9 mouse cellular contexts compared by ENCODE assay signal in genomic region chr5:71095180-71095579, GRCm38 (mm10). TPM values are rescaled to one million over a fixed set of nuclear protein-coding genes. Genes with fewer than 3 reads are reported as not detected.
A peak's percentile ranks its signal among the peaks of the same experiment; 100 is the strongest.
DNase-seq lines count a peak whose midpoint lies in the region; ATAC-seq and TF ChIP-seq lines count a peak whose summit lies in the region.
"Had no signal": no experiment of that assay in that cellular context is flagged by ENCODE, and none has a peak within 500 bp of the region (broad histone marks: within the 10 kb centered on the region; RNA-seq: fewer than 3 reads in every experiment).

No protein-coding gene starts in this region.

- no peak for TF ChIP-seq CTCF in brain, embryonic 14.5 days (IDR thresholded peaks at IDR 0.05; ENCODE audit: borderline replicate concordance, extremely low read depth, insufficient read depth, insufficient read length)

- TF ChIP-seq POLR2A in brain, embryonic 14.5 days (IDR thresholded peaks at IDR 0.05; ENCODE audit: borderline replicate concordance, extremely low read depth, insufficient read depth, insufficient read length, poor library complexity, severe bottlenecking), result no peak

- H3K4me3 ChIP-seq in heart, embryonic 10.5 days, result peak overlapping the region; percentile 75
- H3K4me3 ChIP-seq in midbrain, embryonic 15.5 days, result peak overlapping the region; percentile 80

- peak; percentile 62 for ATAC-seq in frontal cortex, adult (ENCODE audit: low TSS enrichment)
- peak; percentile 71 for ATAC-seq in midbrain, embryonic 15.5 days (replicated peaks)
- no peak for ATAC-seq in erythroid progenitor cell, adult 5-6 weeks (replicated peaks; ENCODE audit: low FRiP score, poor library complexity, severe bottlenecking)

- H3K4me1 ChIP-seq in heart, embryonic 10.5 days, result peaks cover 10% of the 10 kb centered on the region; the same call in 1 of the 2 replicates
- H3K4me1 ChIP-seq in midbrain, embryonic 15.5 days, result peaks cover 13% of the 10 kb centered on the region

- H3K4me2 ChIP-seq in midbrain, embryonic 15.5 days, result peak overlapping the region; percentile 66

- no peaks in the 10 kb centered on the region for H3K36me3 ChIP-seq in heart, embryonic 10.5 days
- no peaks in the 10 kb centered on the region for H3K36me3 ChIP-seq in midbrain, embryonic 15.5 days (replicated peaks)
- H3K36me3 ChIP-seq: G1E had no signal

- peak; percentile 75 for DNase-seq in heart, embryonic 10.5 days (ENCODE audit: low spot score)
- DNase-seq in heart, adult 8-10 months (ENCODE audit: low spot score), result no peak
- DNase-seq in brain, embryonic 14.5 days (ENCODE audit: low read depth), result peak; percentile 89
- DNase-seq in layer of hippocampus, postnatal 10 days (ENCODE audit: low spot score in 2 of 2), result peak; percentile 54 to 65
- no peak for DNase-seq in spleen, adult 18-20 months

- H3K27me3 ChIP-seq in heart, embryonic 10.5 days (ENCODE audit: insufficient read depth, poor library complexity, severe bottlenecking), result peaks cover 22% of the 10 kb centered on the region; the same call in 1 of the 2 replicates
- no peaks in the 10 kb centered on the region; the same call in 1 of the 2 replicates for H3K27me3 ChIP-seq in midbrain, embryonic 15.5 days (replicated peaks)

- no peak overlapping the region for H3K27ac ChIP-seq in heart, embryonic 10.5 days
- peak overlapping the region; percentile 95 for H3K27ac ChIP-seq in midbrain, embryonic 15.5 days

- peak overlapping the region; percentile 87 for H3K9ac ChIP-seq in midbrain, embryonic 15.5 days

- H3K9me3 ChIP-seq in heart, embryonic 10.5 days, result no peaks in the 10 kb centered on the region
- H3K9me3 ChIP-seq in midbrain, embryonic 15.5 days, result no peaks in the 10 kb centered on the region

- WGBS in heart, embryonic 10.5 days, result 2% methylated on average over 19 of the region's 19 CpGs
- under 1% methylated on average over 19 of the region's 19 CpGs for WGBS in midbrain, embryonic 15.5 days

RNA-seq across cellular contexts. Expression of gene Gabra2, which starts 0.5 kb away (rescaled TPM):
- 0.15 and 0.73 TPM in 2 replicates for polyA plus RNA-seq in heart, embryonic 10.5 days (2016; fragmentation: Nextera tagmentation; extraction: Ambion mirVana)
- under 1 TPM in 1 of 4 experiments, not detected in 3; 0.05 TPM for total RNA-seq in heart, adult 8-10 months (2022)
- 11.7 and 16.0 TPM in 2 replicates for polyA plus RNA-seq in brain, embryonic 14.5 days (2012; rRNA removed)
- total RNA-seq in layer of hippocampus, postnatal 10 days (2021), result 100 to 1,000 TPM; 112 to 122 TPM
- 54.0 and 65.6 TPM in 2 replicates for polyA plus RNA-seq in midbrain, embryonic 15.5 days (2015; fragmentation: Nextera tagmentation; extraction: Ambion mirVana)
- not detected in 2 replicates for total RNA-seq in erythroid progenitor cell, adult 5-6 weeks (2015; ENCODE audit: low replicate concordance)
- not detected in 2 replicates for total RNA-seq in erythroid progenitor cell, adult 5-6 weeks (2017; ENCODE audit: low replicate concordance)
- polyA plus RNA-seq: G1E had no signal

Comparison
In these comparisons a context has a peak if more than half of its experiments do, and no peak if none do; other contexts are left out.
1. DNase-seq: peak in heart, embryonic 10.5 days (single experiment), brain, embryonic 14.5 days (single experiment) and layer of hippocampus, postnatal 10 days (2 of 2); none in heart, adult 8-10 months (single experiment) and spleen, adult 18-20 months (0 of 2).
2. RNA of gene Gabra2, which starts 0.5 kb away (total RNA-seq): 112 to 122 TPM in layer of hippocampus, postnatal 10 days; 0.05 TPM in heart, adult 8-10 months and not detected in erythroid progenitor cell, adult 5-6 weeks; every median in the first group is over 100 times any median in the second.